Mouse (Mus musculus): ENCODE data around the gene Papss1. TPM values are rescaled to one million over a fixed set of nuclear protein-coding genes. Genes with fewer than 3 reads are reported as not detected.

Gene Papss1
- polyA plus RNA-seq, 1 experiment from 2014 or later, result 117 TPM

DNA sequence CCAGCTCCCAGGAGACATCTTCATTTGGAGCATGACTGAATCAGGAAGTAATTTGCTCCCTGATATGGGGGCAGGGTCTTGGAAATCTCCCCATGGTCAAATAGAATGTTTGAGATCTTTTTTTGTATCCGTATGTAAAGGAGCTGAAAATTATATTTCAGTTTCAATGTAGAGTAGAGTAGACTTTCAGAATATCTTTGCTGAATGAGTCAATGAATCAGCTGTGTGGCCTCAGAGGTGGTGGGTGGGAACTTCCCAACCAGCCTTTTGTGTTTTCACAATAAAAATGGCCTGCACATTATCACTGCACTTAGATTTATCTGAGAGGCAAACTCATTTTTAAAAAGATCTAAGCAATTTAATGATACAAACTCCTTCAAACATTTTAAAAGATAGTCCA lies 58.6 kb downstream of the Papss1 start:
- no peaks in the 10 kb centered on the region for H3K9me3 ChIP-seq
- WGBS, result 93% methylated on average over 1 of the region's 1 CpGs
- ATAC-seq (replicated peaks), result no peak
- peaks cover 7% of the 10 kb centered on the region for H3K36me3 ChIP-seq (replicated peaks)
- H3K27me3 ChIP-seq (replicated peaks), result no peaks in the 10 kb centered on the region
- H3K4me1 ChIP-seq, result no peaks in the 10 kb centered on the region
- H3K4me2 ChIP-seq, result no peak overlapping the region
- H3K27ac ChIP-seq, result no peak overlapping the region
- no peak overlapping the region for H3K4me3 ChIP-seq
- H3K9ac ChIP-seq, result no peak overlapping the region

DNA sequence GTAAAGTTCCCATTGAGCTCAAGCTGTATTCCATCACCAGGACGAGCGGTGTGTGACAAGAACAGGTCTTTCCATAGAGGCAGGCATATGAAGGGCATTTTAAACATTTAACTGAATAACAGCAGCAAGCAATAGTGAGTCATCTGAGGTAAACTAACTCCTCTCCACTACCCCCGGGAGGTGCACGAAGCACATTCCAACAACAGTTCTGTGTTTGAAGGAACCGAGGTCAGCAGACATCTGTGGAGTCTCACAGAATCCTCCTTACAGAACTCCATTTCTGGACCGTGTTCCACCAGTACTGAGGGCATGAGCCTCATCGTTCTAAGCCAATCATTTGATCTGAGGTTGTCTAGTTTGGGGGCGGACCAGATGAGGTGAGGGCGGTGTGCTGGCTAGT lies 59.5 kb downstream of the Papss1 start:
- no peaks in the 10 kb centered on the region for H3K4me1 ChIP-seq
- H3K4me2 ChIP-seq, result no peak overlapping the region
- H3K4me3 ChIP-seq, result no peak overlapping the region
- no peak overlapping the region for H3K9ac ChIP-seq
- ATAC-seq (replicated peaks), result no peak
- WGBS, result 94% methylated on average over 9 of the region's 9 CpGs
- no peaks in the 10 kb centered on the region for H3K27me3 ChIP-seq (replicated peaks)
- no peak overlapping the region for H3K27ac ChIP-seq
- H3K36me3 ChIP-seq (replicated peaks), result peaks cover 3% of the 10 kb centered on the region; the same call in 1 of the 2 replicates
- no peaks in the 10 kb centered on the region for H3K9me3 ChIP-seq

DNA sequence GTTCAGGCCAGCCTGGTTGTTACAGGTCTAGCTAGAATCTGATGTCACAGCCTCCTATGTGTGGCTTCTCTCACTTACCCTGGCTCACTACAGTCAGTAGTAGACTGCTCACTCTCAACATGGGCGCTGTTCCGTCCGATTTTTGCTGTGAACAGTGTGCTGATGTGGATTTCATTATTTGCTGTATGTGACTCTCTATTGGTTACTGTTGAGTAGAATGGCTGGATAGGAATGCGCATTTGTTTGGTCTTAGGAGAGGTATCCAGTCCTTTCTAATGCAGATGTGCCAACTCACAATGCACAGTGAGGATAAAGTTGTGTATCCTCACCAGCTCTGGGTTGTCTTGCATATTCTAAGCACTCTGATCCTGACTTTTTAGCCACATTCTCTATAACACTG lies 62.9 kb downstream of the Papss1 start:
- ATAC-seq (replicated peaks), result no peak
- Histone ChIP-seq H3K27me3 (replicated peaks) (no peaks in the 10 kb centered on the region), H3K36me3 (replicated peaks) (no peaks in the 10 kb centered on the region), H3K4me1 (no peaks in the 10 kb centered on the region), H3K9me3 (no peaks in the 10 kb centered on the region), H3K9ac (no peak overlapping the region), H3K27ac (no peak overlapping the region), H3K4me2 (no peak overlapping the region), H3K4me3 (no peak overlapping the region)
- 85% methylated on average over 4 of the region's 4 CpGs for WGBS

DNA sequence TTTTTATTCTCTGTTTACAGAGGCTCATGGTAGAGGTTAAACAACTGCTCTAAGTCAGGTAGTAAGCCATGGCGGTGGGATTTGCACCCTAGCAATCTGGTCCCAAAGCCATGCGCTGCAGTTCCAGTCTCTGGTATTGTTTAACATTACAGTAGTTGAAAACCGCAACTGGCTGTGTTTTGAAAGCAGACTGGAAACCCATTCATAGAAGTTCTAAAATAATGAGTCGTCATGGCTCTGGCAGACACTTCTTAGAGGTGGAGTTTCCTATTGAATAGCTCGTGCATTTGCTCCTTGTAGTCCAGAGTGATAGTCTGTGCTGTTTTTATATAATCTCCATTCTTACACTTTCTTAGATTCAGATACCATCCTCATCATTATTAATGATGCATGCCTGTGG lies 63.7 kb downstream of the Papss1 start:
- Histone ChIP-seq H3K9me3 (no peaks in the 10 kb centered on the region), H3K36me3 (replicated peaks) (no peaks in the 10 kb centered on the region), H3K4me3 (no peak overlapping the region), H3K4me1 (no peaks in the 10 kb centered on the region), H3K4me2 (no peak overlapping the region), H3K27me3 (replicated peaks) (no peaks in the 10 kb centered on the region), H3K27ac (no peak overlapping the region), H3K9ac (no peak overlapping the region)
- WGBS, result 77% methylated on average over 5 of the region's 5 CpGs
- ATAC-seq (replicated peaks), result no peak

DNA sequence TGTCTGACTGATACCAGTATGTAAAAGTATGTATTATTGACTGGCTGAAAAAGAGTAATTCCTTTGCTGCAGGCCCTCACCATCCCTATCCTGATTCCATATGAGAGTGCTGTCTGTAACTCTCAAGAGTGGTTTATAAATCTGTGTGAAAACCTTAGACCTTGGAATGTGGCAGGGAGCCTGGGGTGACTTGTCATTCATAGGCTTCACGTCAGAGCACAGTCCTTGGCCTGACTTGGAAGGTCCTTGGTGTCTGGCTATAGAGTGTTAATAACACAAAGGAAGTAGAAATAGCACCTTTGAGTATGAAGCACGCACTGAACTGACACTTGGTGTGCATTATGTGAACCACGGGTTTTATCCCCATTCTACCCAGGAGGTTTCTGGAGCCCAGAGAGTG lies 64.4 kb downstream of the Papss1 start:
- no peak for ATAC-seq (replicated peaks)
- H3K4me3 ChIP-seq, result no peak overlapping the region
- WGBS, result 87% methylated on average over 3 of the region's 3 CpGs

DNA sequence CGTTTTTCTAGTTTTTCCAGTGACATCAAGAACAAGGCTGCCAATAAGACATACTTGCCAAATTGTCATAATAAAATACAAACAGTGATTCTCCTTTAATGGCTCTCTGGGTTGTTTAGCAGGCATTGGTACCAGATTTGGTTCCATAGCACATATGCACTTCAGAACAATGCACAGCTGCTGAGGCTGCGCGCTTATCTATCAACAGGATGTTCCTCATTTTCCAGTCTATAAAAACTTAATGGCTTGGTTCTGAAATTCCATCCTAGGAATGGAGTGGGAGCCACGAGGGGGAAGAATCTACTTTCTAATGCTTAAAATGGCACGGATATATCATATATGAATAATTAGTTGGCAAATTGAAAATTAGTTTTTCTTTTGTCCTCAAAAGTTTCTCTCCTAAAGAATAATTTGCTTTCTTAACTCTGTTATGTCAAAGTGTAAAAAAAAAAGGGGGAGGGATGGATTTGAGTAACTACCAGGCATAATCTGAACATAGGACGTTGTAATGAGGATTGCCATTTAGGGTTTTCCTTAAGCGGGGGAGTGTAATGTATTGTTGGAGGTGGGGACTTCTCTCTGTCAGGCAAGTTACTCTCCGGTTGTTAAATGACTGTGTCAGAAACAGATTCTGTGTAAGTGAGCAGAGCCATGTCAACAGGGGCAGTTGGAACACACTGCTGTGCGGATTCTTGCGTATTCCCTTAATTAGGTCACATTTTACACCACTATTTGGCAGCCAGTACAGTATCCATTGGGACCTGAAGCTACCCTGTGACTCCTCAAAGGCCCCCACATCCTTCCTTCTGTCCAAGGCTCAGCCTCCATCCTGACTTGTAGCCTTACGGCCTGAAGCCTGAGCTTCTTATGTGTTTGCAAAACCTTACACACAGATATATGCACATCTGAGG lies 66.1 kb downstream of the Papss1 start:
- no peak for ATAC-seq (replicated peaks)
- no peak overlapping the region for H3K4me3 ChIP-seq
- H3K9me3 ChIP-seq, result no peaks in the 10 kb centered on the region
- no peaks in the 10 kb centered on the region for H3K36me3 ChIP-seq (replicated peaks)
- 86% methylated on average over 11 of the region's 11 CpGs for WGBS
- H3K4me1 ChIP-seq, result no peaks in the 10 kb centered on the region
- H3K4me2 ChIP-seq, result no peak overlapping the region
- no peak overlapping the region for H3K27ac ChIP-seq
- H3K27me3 ChIP-seq (replicated peaks), result no peaks in the 10 kb centered on the region
- no peak overlapping the region for H3K9ac ChIP-seq

More for the DNA sequence above, 64.4 kb downstream of the Papss1 start:
- Histone ChIP-seq H3K27me3 (replicated peaks) (no peaks in the 10 kb centered on the region), H3K4me2 (no peak overlapping the region), H3K4me1 (no peaks in the 10 kb centered on the region), H3K9ac (no peak overlapping the region), H3K36me3 (replicated peaks) (no peaks in the 10 kb centered on the region), H3K27ac (no peak overlapping the region), H3K9me3 (no peaks in the 10 kb centered on the region)

DNA sequence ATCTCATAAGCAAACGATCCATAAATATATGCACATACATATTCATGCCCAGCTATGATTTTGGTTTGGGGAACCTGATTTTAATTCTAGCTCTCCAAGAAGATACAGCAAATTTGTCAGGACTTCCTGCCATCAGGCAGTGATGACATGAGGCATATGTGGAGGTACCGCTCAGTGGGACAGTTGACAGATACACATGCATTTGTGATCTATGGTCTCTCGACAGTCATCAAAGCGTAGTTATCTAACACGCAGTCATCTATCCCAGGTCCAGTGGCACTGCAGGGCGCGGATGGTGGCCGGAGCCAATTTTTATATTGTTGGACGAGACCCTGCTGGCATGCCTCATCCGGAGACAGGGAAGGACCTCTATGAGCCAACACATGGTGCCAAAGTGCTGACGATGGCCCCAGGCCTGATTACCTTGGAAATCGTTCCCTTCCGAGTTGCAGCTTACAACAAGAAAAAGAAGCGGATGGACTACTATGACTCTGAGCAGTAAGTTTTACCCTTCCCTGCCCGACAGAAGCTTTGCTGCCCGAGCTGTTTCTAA lies 66.8 kb downstream of the Papss1 start:
- H3K36me3 ChIP-seq (replicated peaks), result no peaks in the 10 kb centered on the region
- H3K27ac ChIP-seq, result no peak overlapping the region
- WGBS, result 91% methylated on average over 16 of the region's 16 CpGs
- H3K9me3 ChIP-seq, result no peaks in the 10 kb centered on the region
- no peaks in the 10 kb centered on the region for H3K4me1 ChIP-seq
- H3K9ac ChIP-seq, result no peak overlapping the region
- ATAC-seq (replicated peaks), result no peak
- no peaks in the 10 kb centered on the region for H3K27me3 ChIP-seq (replicated peaks)
- H3K4me2 ChIP-seq, result no peak overlapping the region
- no peak overlapping the region for H3K4me3 ChIP-seq

DNA sequence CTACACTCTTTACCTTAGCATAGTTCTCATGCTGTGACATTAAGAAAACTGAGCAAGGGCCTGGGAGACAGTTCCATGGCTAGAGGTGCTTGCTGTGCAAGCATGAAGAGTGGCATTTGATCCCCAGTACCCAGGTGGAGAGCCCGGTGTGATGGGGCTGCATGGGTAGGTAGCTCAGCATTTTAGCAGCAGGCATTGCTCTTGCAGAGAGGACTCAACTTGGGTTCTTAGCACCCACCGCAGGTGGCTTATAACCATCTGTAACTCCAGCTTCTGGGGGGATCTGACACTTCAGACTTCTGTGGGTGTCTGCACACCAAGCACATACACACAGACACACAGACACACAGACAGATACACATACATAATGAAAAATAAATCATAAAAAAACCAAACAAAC lies 69.5 kb downstream of the Papss1 start:
- ATAC-seq (replicated peaks), result no peak
- no peak overlapping the region for H3K4me2 ChIP-seq
- no peak overlapping the region for H3K27ac ChIP-seq
- peaks cover 8% of the 10 kb centered on the region for H3K4me1 ChIP-seq
- no peaks in the 10 kb centered on the region for H3K9me3 ChIP-seq
- H3K4me3 ChIP-seq, result no peak overlapping the region
- H3K9ac ChIP-seq, result no peak overlapping the region
- no peaks in the 10 kb centered on the region for H3K27me3 ChIP-seq (replicated peaks)
- 100% methylated on average over 2 of the region's 2 CpGs for WGBS
- no peaks in the 10 kb centered on the region for H3K36me3 ChIP-seq (replicated peaks)

DNA sequence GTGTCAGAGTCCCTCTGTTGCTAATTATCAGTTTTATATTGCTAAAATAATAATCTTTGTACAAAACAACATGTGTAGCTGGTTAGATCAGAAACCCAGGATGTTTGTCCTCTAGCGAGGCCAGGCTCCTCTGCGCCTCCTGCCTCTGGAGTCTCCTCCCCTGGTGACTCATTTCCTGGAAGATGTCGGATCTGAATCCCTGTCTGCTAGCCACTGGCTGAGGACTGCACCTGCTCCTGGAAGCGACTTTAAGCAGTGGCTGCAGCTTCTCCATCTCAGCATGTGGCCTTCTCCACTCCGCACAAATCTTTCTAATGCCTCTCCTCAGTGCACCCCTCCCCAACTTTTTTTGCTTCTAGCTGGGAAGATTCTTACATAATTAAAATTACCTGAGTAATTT lies 71.6 kb downstream of the Papss1 start:
- no peak overlapping the region for H3K27ac ChIP-seq
- H3K4me2 ChIP-seq, result no peak overlapping the region
- no peaks in the 10 kb centered on the region for H3K9me3 ChIP-seq
- ATAC-seq (replicated peaks), result no peak
- no peak overlapping the region for H3K9ac ChIP-seq
- no peaks in the 10 kb centered on the region for H3K27me3 ChIP-seq (replicated peaks)
- H3K36me3 ChIP-seq (replicated peaks), result no peaks in the 10 kb centered on the region
- WGBS, result 45% methylated on average over 5 of the region's 5 CpGs
- H3K4me1 ChIP-seq, result peaks cover 8% of the 10 kb centered on the region
- H3K4me3 ChIP-seq, result no peak overlapping the region

DNA sequence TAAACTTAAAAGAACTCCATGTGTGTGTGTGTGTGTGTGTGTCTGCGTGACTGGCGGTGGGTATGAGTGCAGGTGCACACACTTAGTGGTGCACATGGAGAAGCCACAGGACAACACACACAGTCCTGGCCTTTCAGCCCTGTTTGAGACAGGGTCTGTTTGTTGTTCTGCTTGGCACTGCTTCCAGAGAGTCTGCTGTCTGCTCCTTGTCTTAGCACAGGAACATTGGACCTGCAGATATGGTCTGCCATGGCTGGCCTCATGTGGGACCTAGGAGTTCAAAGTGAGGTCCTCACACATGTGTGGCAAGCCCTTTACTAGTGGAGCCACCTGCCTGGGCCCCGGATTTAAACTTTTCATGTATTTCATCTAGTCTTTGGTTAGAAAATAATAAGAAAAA lies 72.4 kb downstream of the Papss1 start:
- H3K27me3 ChIP-seq (replicated peaks), result no peaks in the 10 kb centered on the region
- no peak overlapping the region for H3K4me3 ChIP-seq
- no peak overlapping the region for H3K4me2 ChIP-seq
- no peaks in the 10 kb centered on the region for H3K36me3 ChIP-seq (replicated peaks)
- no peak overlapping the region for H3K9ac ChIP-seq
- H3K27ac ChIP-seq, result no peak overlapping the region
- no peak for ATAC-seq (replicated peaks)
- 94% methylated on average over 3 of the region's 3 CpGs for WGBS
- H3K4me1 ChIP-seq, result peaks cover 8% of the 10 kb centered on the region
- H3K9me3 ChIP-seq, result no peaks in the 10 kb centered on the region

DNA sequence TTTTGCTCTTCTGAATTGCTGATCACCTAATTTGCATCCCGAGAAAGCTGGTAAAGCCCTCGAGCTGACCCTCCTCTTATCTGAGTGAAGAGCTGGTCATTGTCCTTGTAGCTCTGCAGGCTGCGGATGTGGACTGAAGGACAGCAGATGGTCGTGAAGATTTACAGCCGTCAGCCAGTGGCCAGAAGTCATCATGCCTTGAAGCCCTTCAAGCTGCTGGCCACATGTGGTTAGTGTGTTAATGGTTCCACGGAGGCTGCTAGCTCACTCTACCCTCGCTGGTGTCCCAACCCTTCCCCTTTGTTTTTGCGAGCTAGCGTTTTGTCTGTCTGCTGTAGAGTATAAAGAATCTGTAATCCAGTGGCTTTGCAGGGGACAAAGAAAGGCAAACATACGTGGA lies 73.1 kb downstream of the Papss1 start:
- peaks cover 8% of the 10 kb centered on the region for H3K4me1 ChIP-seq
- H3K27ac ChIP-seq, result peak overlapping the region; percentile 59
- H3K9ac ChIP-seq, result no peak overlapping the region
- WGBS, result 20% methylated on average over 10 of the region's 10 CpGs
- no peaks in the 10 kb centered on the region for H3K27me3 ChIP-seq (replicated peaks)
- no peaks in the 10 kb centered on the region for H3K9me3 ChIP-seq
- no peak overlapping the region for H3K4me3 ChIP-seq
- no peaks in the 10 kb centered on the region for H3K36me3 ChIP-seq (replicated peaks)
- peak; percentile 24; the same call in 1 of the 2 replicates for ATAC-seq (replicated peaks)
- H3K4me2 ChIP-seq, result no peak overlapping the region

DNA sequence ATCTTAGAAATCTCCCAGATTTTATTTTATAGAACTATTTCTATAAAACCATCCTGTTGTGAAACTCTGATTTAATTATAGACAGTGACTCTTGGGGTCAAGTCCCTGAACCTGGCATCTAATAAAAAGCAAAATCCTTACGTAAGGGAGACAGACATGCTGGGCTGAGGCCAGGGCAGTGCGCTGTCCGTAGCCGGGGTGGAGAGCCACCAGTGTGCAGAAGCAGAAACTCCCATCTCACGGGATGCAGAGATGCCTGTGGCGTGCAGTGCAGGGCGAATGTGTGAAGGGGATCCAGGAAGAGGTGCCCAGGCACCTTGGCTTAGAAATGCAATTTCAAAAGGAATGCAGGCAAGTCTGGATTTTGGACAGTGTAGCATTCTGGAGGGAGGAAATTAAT lies 73.6 kb downstream of the Papss1 start:
- Histone ChIP-seq H3K4me1 (peaks cover 8% of the 10 kb centered on the region), H3K36me3 (replicated peaks) (no peaks in the 10 kb centered on the region), H3K9ac (no peak overlapping the region), H3K4me3 (no peak overlapping the region), H3K4me2 (no peak overlapping the region), H3K9me3 (no peaks in the 10 kb centered on the region), H3K27ac (no peak overlapping the region), H3K27me3 (replicated peaks) (no peaks in the 10 kb centered on the region)
- peak; percentile 51; the same call in 1 of the 2 replicates for ATAC-seq (replicated peaks)
- 71% methylated on average over 7 of the region's 7 CpGs for WGBS
